Mouse (Mus musculus): ENCODE data around the gene Ankrd13d.

Gene Ankrd13d

DNA sequence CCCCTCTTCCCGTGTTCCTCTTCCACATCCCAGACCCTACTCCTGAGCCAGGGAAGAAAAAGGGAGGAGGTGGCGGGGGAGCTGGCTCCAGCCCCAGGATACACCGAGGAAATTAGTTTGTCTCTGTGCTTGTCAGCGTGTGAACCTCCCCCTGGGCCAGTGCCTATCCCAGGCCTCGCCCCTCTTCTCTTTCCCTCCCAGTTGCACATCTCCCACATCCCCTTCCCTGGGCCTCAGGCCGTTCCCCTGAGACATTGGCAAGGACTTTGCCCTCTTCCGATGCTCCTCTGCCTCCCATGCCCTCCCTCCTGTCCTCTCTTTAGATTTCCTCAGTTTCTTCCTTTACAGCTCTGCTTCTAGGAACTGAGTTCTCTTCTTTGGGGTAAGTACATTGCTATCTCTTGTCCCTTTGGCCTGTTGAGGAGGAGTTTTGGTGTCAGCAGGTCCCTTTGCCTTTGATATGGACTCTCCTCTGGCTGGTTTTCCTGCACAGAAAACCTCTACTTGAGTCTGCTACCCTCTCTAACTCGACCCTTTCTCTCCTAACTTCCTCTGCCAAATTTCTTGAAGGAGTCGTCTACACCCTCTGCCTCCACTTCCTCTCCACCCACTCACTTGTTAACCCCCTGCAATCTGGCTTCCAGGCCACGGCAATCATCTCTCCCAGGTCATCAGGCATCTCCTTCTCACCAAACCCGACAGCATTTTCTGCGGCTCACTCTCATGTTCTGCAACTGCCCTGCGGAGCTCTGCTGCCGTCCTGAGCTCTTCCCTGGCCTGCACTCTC is 61.8 kb downstream of the Ankrd13d start:
- no peak for DNase-seq (ENCODE audit: low spot score)

DNA sequence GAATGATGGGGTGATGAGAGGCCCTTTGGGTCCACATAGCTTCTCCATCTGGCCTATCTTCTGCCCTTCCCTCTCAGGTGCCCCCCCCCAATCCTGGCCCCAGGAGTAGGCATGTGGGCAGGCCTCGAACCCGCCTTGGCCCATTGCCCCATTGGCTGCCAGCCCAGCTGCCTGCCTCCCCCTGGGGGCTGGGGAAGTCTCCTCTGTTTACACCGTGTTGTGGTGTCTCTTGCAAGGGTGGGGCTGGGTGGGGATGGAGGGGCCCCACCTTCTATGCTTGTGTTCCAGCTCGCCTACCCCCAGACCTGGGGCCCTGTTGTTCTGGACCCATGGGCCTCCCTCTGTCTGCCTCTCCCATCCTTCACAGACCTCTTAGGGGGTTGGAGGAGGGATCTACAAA is 62.5 kb downstream of the Ankrd13d start:
- DNase-seq (ENCODE audit: low spot score): no peak
